Mouse (Mus musculus) myocyte (in vitro differentiated cells): Measurements from ENCODE around the gene Unc93b1.

Source experiments
- CEBPB ChIP-seq: IDR thresholded peaks from 2 replicates; pipeline ENCODE4 v1.6.1; 2011; ENCODE audit warnings: mild to moderate bottlenecking, moderate library complexity; ENCODE audit not compliant: poor library complexity, insufficient read depth, severe bottlenecking
- E2F4 ChIP-seq: IDR thresholded peaks from one replicate; pipeline ENCODE4 v1.6.1; 2011; ENCODE audit warnings: mild to moderate bottlenecking, control low read depth, moderate library complexity; ENCODE audit not compliant: insufficient read depth
- MAX ChIP-seq: IDR thresholded peaks from one replicate; pipeline ENCODE4 v1.6.1; 2011; ENCODE audit warnings: low read depth, mild to moderate bottlenecking, control low read depth
- MYOD1 ChIP-seq, 3 experiments: IDR thresholded peaks; one replicate each; pipeline ENCODE4 v1.6.1; 2011; ENCODE audit warnings: control low read depth in 2 of 3, low read depth in 2 of 3, mild to moderate bottlenecking in 2 of 3, moderate library complexity in 1 of 3; ENCODE audit not compliant: insufficient read length in 2 of 3, control insufficient read depth in 1 of 3
- MYOG ChIP-seq, 3 experiments: IDR thresholded peaks; one replicate each; pipeline ENCODE4 v1.6.1; 2011; ENCODE audit warnings: control low read depth in 2 of 3, low read depth in 2 of 3, mild to moderate bottlenecking in 2 of 3; ENCODE audit not compliant: insufficient read length in 2 of 3, control insufficient read depth in 1 of 3, insufficient read depth in 1 of 3
- POLR2A ChIP-seq: IDR thresholded peaks from one replicate; pipeline ENCODE4 v1.6.1; 2011; ENCODE audit warnings: low read depth, mild to moderate bottlenecking, control low read depth, moderate library complexity; ENCODE audit not compliant: insufficient read length
- POLR2AphosphoS2 ChIP-seq: IDR thresholded peaks from one replicate; pipeline ENCODE4 v1.6.1; 2011; ENCODE audit warnings: low read depth, control low read depth; ENCODE audit not compliant: insufficient read length
- TCF12 ChIP-seq: IDR thresholded peaks from one replicate; pipeline ENCODE4 v1.6.1; 2011; ENCODE audit warnings: mild to moderate bottlenecking, control low read depth; ENCODE audit not compliant: poor library complexity, insufficient read depth, severe bottlenecking
- TCF3 ChIP-seq: IDR thresholded peaks from one replicate; pipeline ENCODE4 v1.6.1; 2011; ENCODE audit warnings: low read depth, control low read depth; ENCODE audit not compliant: insufficient read length
- USF1 ChIP-seq: IDR thresholded peaks from one replicate; pipeline ENCODE4 v1.6.1; 2011; ENCODE audit warnings: low read depth, mild to moderate bottlenecking, control low read depth, moderate library complexity

- TF ChIP-seq USF1: no peak
- TF ChIP-seq E2F4: no peak
- TF ChIP-seq MYOG (IDR thresholded peaks at IDR 0.05; ENCODE audit: control insufficient read depth in 1 of 3, insufficient read depth in 1 of 3, insufficient read length in 2 of 3, low read depth in 2 of 3): no peak
- no peak for TF ChIP-seq POLR2A
- no peak for TF ChIP-seq POLR2AphosphoS2
- no peak for TF ChIP-seq MAX
- no peak for TF ChIP-seq TCF12
- TF ChIP-seq MYOD1 (IDR thresholded peaks at IDR 0.05; ENCODE audit: control insufficient read depth in 1 of 3, insufficient read length in 2 of 3, low read depth in 2 of 3): no peak
- TF ChIP-seq TCF3: no peak
- no peak for TF ChIP-seq CEBPB
Measured at GRCm38 (mm10) chr19:3945872-3946564, 11.0 kb downstream of the Unc93b1 start.
